Mouse (Mus musculus) heart, adult 8-10 months (tissue): ENCODE data around the gene Vmn2r14. TPM values are rescaled to one million over a fixed set of nuclear protein-coding genes. Genes with fewer than 3 reads are reported as not detected.
"Not testable (repeated sequence)": the region's sequence is repeated elsewhere in the genome, so short reads cannot be mapped to it uniquely, and the experiment has no call there.

Source experiments
- DNase-seq: peaks from one replicate; pipeline ENCODE4 v3.0.0; 2022; ENCODE audit warnings: low spot score
- total RNA-seq, 4 experiments: library from RNA; stranded (reverse); gene quantifications; 2 replicates each; pipeline ENCODE4 v1.2.4; 2022

Vmn2r14 gene
- not detected for total RNA-seq

DNA sequence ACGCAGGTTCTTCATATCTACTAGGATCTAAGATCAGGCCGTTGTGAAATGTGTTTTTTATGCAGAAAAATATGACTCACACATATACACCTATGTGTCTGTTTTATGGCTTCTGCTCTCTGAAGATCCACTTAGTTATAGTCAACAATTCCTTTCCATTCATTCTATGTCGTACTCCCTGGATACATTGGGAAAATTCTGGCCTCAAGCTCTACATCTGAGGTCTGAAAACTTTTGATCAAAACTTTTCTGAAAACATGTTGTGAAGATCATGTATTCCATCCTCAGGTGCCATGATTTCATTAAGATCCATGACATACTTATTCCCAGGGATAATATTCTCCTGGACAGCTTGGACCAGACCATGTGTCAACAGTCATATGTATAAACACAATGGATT lies at the start of gene Vmn2r14:
Gene Vmn2r14, minus strand, starts transcription at position 101 of the 400 bp plus-strand sequence.
- DNase-seq: no peak

DNA sequence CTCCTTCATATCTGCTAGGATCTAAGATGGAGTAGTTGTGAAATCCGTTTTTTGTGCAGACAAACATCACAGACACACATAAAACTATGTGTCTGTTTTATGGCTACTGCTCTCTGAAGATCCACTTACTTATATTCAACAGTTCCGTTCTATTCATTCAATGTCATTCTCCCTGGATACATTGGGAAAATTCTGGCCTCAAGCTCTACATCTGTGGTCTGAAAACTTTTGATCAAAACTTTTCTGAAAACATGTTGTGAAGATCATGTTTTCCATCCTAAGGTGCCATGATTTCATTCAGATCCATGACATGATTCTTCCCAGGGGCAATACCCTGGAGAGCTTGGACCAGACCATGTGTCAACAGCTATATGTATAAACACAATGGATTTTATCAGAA lies 32.4 kb downstream of the Vmn2r14 start, which contains the start of gene Vmn2r13:
Gene Vmn2r13, minus strand, starts transcription at position 101 of the 400 bp plus-strand sequence.
- not testable (repeated sequence) for DNase-seq

DNA sequence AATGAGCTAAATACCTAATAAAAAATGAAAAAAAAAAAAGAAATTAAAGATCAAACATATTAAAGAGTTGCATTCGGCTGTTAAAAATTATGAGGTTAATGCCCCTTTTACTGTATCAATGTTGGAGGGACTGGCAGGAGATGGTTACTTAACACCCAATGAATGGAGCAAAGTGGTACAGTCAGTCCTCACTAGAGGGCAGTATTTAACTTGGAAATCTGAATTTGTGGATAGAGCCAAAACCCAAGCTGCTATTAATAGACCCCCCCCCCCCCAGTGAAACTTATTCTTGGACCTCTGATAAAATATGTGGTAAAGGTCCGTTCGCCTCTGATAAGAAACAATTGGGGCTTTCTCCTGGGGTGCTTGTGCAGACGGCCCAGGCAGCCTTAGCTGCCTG lies 57.7 kb downstream of the Vmn2r14 start:
- peak; percentile 8 for DNase-seq

Other genes with a start within 250 kb of the Vmn2r14 start
- not detected for gene Vmn2r10, start 218.2 kb downstream of the Vmn2r14 start, total RNA-seq
- gene Vmn2r11, start 165.1 kb downstream of the Vmn2r14 start, total RNA-seq: not detected
- gene Vmn2r12, start 126.8 kb downstream of the Vmn2r14 start, total RNA-seq: not detected
- not detected for gene Vmn2r13, start 32.5 kb downstream of the Vmn2r14 start, total RNA-seq
- not detected for gene Vmn2r15, start 72.9 kb upstream of the Vmn2r14 start, total RNA-seq
- not detected for gene Vmn2r16, start 105.5 kb upstream of the Vmn2r14 start, total RNA-seq
- not detected for gene Vmn2r17, start 195.0 kb upstream of the Vmn2r14 start, total RNA-seq